Mouse (Mus musculus) adrenal gland, postnatal 25 days (tissue): ENCODE results near the gene Cpxm1. TPM values are rescaled to one million over a fixed set of nuclear protein-coding genes. Genes with fewer than 3 reads are reported as not detected.
A peak's percentile ranks its signal among the peaks of the same experiment; 100 is the strongest.

Experiments used
- DNase-seq: peaks from one replicate; pipeline ENCODE4 v3.0.0; 2021; ENCODE audit warnings: mixed read lengths
- long read RNA-seq: library from polyadenylated mRNA; stranded (forward); transcript quantifications from one replicate; pipeline ENCODE4 v2.0.0, GENCODE M21; 2021
- total RNA-seq: library from RNA; stranded (reverse); gene quantifications from 2 replicates; pipeline ENCODE4 v1.2.3, GENCODE M21; 2021

Cpxm1 gene
- total RNA-seq, result 3.5 and 4.2 TPM in 2 replicates
- long read RNA-seq, transcript Cpxm1-201 (14 exons, 2,366 nt), result major isoform, 9 of 12 reads
- long read RNA-seq, partial matches to known transcripts, result 1 of 12 reads
- long read RNA-seq, other reads (novel, unspliced or antisense), result 1 of 12 reads

DNA sequence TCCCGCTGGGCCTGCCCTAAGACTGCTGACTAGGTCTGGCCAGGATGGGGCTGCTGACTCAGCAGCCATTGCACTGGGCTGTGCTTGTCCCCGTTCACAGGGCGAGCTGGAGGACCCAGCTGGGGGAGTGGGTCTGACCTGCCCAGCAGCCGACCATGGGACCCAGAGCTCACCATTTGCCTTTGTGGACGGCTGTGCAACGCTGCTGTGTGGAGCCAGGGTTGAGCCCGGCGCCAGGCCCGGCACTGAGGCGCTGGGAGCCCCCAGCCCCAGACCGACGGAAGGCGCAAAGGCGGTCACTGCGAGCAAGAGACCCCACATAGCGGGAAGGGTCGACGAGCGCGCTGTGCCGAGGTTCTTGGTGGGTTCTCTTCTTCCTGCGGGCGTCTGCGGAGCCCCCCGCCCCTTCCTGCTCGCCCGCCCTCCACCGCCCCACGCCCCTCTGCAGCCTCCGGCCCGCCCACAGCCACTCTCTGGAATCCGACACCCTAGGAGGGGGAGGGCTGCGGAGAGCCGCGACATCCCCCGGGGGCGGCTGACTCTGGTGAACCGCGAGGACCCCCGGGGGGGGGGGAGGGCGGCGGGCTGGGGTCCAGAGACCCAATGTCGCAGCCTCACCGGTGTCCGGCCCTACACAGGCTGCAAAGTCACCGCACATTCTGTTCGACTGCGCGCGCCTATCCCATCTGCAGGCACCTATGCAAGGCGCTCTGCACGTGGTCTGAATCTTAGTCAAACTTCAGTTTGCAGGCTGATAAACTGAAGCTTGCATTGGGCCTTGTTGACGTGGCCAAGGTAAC lies at the start of gene Cpxm1:
TSS of gene Cpxm1 (minus strand) at position 389 of the 800 bp plus-strand sequence.
- DNase-seq, result peak; percentile 28

DNA sequence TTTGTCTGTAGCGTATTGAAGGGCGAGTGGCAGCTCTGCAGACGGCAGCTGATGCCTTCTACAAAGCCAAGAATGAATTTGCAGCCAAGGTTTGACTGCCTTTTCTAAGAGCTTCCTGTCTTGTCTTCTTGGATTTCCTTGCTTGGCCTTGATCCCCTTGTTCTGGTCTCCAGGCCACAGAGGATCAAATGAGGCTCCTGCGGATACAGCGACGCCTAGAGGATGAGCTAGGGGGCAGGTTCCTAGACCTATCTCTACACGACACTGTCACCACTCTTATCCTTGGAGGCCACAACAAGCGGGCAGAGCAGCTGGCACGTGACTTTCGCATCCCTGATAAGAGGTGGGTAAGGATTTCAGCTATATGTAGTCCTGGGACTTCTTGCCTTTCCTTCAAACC lies 44.8 kb upstream of the Cpxm1 start:
- no peak for DNase-seq

DNA sequence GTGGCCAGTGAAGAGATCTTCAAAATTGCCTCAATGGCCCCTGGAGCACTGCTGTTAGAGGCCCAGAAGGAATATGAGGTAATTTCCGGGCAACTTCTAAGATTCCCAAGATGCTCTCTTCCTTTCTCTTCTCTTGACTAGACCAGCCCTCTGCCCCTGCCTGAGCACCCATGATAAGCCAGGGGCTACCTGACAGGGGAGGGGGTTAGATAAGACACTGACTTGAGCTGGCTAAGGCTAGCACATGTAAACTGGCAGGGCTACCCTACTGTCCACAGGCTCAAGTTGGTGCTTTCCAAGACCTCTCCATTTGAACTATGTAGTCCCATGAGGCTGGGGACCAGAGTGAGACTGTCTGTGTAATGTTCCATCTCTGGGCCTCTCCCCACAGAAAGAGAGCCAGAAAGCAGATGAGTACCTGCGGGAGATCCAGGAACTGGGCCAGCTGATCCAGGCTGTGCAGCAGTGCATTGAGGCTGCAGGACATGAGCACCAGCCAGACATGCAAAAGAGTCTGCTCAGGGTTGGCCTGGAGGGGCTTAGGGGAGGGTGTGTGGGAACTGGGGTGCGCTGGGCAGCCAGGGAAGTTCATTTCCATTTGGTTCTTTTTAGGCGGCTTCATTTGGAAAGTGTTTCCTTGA lies 42.6 kb upstream of the Cpxm1 start:
- no peak for DNase-seq

DNA sequence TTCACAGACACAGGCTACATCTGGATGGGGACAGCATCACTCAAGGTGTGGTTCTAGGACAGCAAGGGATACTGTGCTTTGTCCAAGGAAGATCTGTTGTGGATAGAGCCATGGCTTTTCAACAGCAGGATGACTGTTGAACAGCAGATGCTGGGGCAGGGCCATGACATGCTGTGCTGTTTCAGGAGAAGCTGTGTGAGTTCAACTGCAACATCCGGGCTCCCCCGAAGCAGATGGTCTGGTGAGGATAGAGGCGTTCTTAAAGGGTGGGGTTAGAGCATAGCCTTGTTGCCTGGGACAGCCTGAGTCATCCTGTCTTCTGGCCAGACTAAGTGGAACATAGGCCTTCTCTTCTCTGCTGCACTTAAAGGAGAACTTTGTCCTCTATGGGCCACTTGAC lies 41.5 kb upstream of the Cpxm1 start:
- DNase-seq, result no peak

DNA sequence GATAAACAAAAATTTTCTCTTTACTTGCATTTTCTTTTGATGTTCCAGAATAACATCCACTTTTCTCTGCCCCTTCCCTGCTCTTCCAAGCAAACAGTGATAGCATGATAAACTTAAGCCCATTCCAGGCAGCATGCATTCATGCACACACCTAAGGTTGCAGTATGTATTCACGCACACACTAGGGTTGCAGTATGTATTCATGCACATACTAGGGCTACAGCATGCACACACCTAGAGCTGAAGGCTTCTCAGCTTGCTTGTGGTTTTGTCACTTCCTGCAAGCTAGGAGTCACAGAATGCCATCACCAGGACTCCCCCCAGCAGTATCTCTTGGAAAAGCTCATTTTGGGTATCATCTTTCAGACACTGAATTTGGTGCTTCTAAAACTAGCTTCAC lies 39.4 kb upstream of the Cpxm1 start:
- no peak for DNase-seq

DNA sequence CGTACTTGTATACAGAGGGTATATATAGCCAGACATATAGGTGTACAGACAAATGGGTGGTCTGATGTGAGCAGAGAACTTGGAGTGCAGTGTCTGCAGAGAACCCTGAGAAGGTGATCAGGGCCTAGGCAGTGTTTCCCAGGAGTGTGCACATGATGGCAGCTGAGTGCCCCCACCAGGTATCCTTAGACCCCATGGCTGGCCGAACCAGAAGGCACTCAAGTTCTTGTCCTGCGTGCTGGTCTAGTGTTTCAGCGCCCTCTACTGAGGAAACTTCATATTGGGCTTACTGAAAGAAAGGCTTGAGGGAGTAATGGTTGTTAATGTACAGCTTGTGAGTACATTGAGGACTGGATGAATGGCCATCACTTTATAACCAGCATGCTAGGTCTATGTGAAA lies 35.8 kb upstream of the Cpxm1 start:
- DNase-seq, result no peak

DNA sequence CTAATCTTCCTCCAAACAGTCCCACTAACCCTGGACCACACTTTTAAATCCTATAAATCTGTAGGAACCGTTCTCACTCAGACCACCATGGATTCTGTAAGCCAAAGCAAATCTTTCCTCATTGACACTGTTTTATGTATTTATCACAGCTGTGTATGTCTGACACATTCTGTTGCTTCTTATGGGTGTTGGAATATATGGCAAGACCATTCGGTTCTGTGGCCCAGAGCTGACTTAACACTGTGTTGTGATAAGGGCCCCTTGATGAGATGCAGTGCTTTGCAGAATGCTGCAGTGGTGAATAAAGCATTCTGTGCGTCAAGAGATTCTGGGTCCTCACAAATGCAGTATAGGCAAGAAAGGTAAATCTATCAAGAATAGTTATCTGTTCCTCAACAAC lies 34.8 kb upstream of the Cpxm1 start:
- DNase-seq, result no peak

DNA sequence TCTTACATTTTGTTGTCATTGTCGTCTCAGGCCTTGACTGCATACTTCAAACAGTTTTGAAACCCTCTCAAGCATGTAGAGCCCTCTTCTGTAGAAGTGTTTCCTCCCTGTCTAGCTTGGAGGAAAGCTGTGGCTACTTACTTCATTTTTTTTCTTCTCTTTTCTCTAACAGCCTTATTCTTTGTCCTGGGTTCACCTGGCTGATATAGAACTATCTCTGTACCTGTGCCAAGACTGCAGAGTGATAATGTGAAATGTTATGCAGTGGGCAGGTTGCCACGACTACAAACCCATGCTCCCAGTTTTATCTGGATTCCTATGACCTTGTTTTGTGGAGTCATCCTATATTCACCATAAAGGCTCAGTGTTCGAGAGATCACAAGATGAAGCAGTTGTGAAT lies 33.1 kb upstream of the Cpxm1 start:
- DNase-seq, result no peak

DNA sequence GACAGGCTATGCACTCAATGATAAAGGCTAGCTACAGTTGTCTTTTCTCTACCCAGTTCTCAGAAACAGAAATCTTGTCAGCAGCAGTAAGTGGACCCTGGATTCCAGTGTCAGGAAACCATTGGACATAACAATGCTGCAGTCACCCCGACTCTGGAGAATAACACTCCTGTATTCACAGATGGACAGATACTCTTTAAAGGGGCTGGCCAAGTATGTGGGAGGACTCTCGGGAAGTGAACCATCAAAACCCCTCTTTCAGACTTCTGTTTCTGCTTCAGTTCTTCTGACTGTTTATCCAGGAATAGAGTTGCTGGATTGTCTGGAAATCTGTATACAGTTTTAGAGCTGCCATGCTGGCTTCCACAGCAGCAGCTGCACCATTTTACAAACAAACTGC lies 32.5 kb upstream of the Cpxm1 start:
- DNase-seq, result no peak

DNA sequence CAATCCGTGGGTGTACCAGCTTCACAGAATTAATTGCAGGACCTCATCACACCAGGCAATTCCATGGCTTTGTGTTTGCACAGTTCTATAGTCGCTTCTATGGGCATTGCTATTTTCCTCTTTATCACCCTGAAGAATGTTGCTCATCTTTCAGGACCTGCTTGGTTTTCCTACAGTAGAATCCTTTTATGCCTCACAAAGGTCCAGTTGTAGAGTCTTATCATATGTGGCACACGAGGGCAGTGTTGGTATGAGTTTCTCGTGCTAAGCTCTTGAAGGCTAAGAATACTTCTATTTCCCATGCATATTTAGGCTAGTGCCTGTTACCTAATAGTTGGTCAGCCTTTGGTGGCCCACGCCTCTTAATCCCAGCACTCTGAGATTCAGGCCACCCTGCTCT lies 27.7 kb upstream of the Cpxm1 start:
- no peak for DNase-seq

DNA sequence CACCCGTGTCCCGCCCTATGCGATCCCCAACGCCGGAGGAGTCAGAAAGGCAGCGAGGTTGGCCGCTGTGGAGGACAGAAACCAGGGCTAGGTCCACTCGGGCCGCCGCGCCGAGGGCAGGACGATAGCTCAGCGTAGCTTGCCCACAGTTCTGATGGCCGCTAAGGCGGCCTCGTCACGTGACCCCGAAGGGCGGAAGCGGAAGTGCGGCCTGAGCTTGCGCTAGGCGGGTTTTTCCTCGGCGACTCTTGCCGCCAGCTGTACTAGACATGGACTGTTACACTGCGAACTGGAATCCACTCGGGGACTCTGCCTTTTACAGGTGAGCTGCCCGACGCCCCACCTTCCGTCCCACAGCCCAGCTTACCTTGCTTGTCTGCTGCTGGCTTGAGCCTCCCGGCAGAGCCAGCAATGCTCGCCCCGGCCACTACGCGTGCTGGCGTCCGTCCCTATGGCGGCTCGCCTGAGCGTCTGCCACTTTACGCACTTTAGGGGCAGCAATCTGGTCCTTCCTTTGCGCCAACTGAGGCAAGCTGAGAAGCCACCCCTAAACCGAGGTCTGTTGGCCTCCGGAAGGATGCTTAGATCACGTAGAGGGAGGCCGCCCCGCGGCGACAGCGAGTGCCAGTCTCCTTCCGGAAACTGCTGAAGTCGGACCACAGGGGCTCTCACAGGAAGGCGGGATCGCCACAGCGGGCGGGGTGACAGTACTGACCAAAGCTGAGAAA lies 26.9 kb upstream of the Cpxm1 start, which contains the start of the genes Vps16 and Pced1a:
TSS of gene Vps16 (plus strand) at position 214 of the 728 bp plus-strand sequence.
TSS of gene Pced1a (minus strand) at position 576 of the 728 bp plus-strand sequence.
- DNase-seq, result peak; percentile 93

DNA sequence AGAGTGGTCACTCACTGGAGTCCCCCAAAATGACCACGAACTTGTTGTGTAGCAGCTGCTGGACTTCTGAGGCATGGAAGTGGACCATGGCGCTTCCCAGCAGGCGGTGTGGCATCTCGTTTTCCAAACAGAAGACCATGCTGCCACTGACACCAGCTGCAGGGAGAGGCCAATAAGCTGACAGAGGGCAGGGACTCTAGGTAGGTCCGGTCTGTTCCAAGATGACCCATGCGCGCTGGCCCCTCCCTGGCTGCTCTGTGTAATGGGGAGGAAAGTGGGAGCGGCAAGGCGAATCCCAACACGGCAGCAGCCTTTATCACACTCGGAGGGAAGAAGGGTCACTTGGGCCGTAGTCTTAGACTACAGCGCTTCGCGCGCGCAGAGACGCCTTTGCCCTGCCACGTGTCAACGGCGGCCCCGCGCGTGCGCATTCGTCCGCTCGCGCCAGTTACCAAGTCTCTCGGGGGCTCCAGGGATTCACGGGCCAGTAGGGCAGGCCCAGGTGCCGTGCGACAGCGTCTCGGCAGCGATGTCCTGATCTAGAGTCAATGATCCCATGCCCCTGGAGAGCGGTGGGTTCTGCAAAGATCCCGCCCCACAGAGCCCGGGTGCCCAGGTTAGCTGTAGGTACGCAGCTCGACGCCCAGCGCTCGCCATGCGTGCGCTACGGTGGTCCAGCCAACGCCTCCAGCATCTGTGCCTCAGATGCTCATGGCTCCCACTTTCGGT lies 26.2 kb upstream of the Cpxm1 start:
- DNase-seq, result peak; percentile 84

DNA sequence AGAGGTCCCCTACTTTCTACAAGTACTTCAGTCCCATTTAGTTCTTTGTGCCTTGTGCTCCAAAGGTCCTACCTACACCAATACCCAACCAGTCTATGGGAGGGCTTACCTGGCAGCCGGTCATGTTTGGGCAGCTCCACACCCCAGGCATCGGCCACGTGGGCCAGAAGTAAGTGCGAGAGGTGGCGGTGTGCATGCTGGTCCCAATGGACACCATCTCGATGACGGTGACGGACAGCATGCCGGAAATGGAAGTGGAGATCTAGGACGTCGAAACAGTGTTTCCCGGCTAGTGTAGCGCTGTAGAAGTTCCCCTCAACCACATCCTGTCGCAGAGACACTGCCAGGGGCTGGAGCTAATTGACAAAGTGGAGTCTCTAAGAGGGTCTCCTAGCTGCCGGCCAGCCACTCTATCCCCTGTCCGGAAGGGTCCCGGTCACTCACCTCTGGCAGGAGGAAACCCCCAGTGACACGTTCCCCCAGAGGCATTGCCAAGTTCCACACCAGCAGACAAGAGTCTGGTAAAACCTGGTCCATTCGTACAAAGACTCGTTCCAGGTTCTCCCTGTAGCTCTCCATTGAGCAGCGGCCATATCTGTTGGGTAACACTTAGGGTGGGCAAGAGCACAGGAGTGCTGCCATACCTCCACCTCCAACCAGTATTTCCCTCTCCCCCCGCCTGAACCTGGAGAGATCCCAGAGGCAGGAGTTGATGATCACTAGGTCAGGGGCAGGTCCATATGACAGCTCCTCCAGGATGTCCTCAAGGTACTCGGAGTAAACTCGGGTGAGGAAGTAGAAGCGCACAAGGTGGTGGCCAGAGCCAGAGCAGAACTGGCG lies 24.6 kb upstream of the Cpxm1 start:
- no peak for DNase-seq

DNA sequence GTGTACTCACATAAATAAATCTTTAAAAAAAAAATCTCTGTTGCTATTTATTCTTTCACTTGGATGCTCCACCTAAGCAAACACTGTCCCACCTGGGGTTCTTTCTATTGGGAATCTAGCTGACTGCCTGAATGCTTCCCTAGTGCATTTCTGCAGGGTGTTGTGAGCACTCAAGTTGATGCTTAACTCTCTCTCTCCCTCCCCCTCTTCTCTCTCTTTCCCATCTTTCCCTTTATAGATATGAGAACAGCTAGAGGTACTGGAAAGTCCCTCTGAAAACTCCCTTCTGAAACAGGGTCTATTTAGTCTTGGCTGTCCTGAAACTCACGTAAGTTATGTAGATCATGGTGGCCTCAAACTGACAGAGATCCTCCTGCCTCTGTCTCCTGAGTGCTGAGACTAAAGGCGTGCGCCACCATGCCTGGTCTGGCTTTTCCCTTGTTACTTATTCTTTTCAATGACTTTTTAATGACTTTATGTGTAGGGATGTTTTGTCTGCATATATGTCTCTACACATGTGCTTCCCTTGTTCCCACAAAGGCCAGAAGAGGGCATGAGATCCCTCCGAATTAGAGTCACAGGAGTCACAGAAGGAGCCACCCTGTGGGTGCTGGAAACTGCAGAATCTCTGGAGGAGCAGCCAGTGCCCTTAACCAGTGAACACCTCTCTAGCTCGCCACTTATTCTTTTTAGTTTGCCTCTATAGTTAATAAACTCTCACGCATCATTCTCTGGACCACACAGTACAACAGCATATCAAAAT lies 16.9 kb upstream of the Cpxm1 start:
- no peak for DNase-seq

DNA sequence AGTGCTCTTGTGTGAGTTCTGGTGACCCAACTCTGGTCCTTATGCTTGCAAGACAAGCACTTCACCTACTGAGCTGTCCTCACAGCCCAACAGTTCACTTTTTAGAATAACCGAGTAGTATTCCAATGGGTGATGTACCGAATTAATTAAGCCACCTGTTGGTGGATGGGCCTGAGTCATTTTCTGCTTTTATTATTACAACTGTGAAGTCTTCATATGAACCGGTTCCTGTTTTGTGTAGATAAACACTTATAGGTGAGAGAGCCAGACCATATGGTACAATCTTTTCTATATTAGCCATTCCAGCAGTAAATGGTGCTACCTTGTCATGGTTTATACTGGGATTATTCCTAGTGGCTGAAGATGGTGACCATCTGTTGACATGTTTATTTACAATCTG lies 15.4 kb upstream of the Cpxm1 start:
- no peak for DNase-seq

DNA sequence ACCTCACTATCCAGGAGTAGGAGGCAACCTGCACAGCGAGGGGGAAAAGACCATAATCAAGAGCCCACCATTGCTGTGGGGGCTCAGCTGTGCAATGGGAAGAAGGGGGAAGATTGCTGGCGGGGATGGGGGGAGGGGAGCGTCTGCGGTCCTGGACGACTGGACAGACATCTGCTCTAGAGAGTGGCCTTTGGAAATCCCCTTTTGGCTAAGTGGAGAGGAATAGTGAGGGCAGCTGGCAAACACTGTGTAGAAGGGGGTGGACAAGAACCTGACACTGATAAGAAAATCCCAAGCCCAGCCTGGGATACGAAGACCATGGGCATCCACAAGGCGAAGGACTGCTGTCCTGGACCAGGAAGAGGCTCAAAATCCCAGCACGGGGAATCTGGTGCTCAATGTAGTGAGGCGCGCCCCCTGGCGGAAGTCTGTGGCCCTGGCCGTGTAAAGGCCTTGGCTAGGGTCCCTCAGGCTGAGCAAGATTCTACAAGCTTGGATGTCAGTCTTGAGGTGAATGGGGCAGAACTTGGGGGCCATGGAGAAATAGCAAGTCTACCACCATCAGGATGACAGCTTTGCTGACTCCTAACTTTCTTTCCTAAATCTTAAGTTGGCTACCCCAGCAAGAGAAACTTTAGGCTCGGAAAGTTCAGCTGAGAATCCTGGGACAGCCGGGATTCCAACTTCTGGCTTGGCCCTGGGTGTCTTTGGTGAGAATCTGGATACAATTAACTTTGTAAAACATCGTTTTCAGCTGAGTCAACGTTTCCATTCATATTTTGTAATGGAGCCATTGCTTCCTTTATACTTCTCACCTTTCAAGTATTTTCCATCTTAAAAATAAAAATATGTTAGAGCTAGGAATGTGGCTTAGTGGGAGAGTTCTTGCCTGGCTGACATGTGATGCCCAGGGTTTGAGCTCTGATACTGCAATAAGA lies 14.5 kb upstream of the Cpxm1 start:
- peak; percentile 91 for DNase-seq

DNA sequence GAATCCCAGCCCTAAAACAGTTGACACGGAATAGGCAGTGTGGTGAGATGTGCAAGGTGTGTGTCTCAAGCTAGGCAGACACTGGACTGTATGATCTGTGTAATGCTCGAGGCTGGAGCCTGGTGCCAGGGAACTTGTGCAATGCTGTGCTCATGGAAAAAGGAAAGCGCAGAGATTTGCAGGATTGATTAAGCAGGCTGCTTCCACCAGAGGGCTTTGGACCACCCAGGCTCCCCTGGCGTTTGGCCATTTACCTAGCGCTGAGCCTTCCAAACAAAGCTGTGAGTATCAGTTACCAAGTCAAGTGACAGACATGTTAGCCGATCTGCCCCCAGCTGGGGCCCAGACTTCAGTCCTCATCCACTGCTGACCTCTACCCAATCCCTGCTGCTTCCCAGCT lies 10.8 kb upstream of the Cpxm1 start:
- DNase-seq, result no peak

DNA sequence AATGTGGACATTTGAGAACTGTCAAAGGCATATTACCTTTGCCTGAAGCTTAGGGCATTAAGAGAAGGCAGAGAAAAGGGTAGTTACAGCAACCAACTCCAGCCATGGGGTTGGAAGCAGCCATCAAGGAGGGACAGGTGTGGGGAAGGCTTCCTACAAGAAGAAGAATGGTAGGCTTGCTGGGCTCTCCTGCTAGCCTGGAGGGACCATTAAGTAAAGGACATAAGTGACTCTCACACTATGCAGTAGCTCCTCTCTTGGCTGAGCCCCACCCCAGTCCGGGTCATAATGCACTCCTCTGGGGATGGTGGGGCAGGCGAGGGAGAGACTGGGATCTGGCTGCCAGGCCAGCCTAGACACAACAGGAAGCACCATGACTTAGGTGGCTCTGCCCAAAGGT lies 8.8 kb upstream of the Cpxm1 start, which contains the start of gene Tmem239:
TSS of gene Tmem239 (plus strand) at position 301 of the 400 bp plus-strand sequence.
- no peak for DNase-seq

DNA sequence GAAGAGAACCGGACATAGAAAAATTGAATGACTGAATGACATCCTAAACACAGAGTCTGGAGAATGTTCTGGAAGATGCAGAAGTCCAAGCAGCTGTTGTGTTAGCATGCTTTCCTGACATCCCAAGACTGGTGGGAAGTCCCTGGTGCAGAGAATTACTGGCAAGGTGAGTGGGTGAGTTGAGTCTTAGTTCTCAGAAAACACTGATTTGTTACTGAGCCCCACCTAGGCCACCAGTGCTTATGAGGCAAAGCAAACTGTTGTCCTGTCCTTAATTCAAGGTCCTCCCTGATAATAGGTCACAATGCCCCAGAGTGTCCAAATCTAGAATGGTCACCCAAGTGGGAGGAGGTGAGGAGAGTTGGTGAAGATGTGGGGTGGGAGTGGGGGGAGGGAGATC lies 7.6 kb upstream of the Cpxm1 start, which contains the start of the genes Gm28372 and 1700020A23Rik:
TSS of gene Gm28372 (plus strand) at position 301 of the 400 bp plus-strand sequence.
TSS of gene 1700020A23Rik (plus strand) at position 321 of the 400 bp plus-strand sequence.
- no peak for DNase-seq
